Comparison of ENCODE assay signal across 13 mouse cellular contexts in genomic region chr13:5866091-5866490, GRCm38 (mm10). TPM values are rescaled to one million over a fixed set of nuclear protein-coding genes. Genes with fewer than 3 reads are reported as not detected.
DNase-seq lines count a peak whose midpoint lies in the region; ATAC-seq lines count a peak whose summit lies in the region.
"Had no signal": no experiment of that assay in that cellular context is flagged by ENCODE, and none has a peak within 500 bp of the region (broad histone marks: within the 10 kb centered on the region; RNA-seq: fewer than 3 reads in every experiment).

No protein-coding gene starts in this region.

- peaks cover 51% of the 10 kb centered on the region for H3K36me3 ChIP-seq in embryonic facial prominence, embryonic 14.5 days (ENCODE audit: control insufficient read depth, insufficient read depth, low read length)
- H3K36me3 ChIP-seq in embryonic facial prominence, embryonic 10.5 days (replicated peaks): peaks cover 42% of the 10 kb centered on the region
- H3K36me3 ChIP-seq in hindbrain, embryonic 13.5 days: peaks cover 39% of the 10 kb centered on the region
- H3K36me3 ChIP-seq in hindbrain, embryonic 10.5 days: peaks cover 43% of the 10 kb centered on the region
- H3K36me3 ChIP-seq in midbrain, embryonic 16.5 days (ENCODE audit: control insufficient read depth, insufficient read depth, low read length): peaks cover 25% of the 10 kb centered on the region

- 75% methylated on average over 6 of the region's 6 CpGs for WGBS in embryonic facial prominence, embryonic 14.5 days
- 86% methylated on average over 6 of the region's 6 CpGs for WGBS in embryonic facial prominence, embryonic 10.5 days
- WGBS in hindbrain, embryonic 13.5 days: 76% methylated on average over 6 of the region's 6 CpGs
- 88% methylated on average over 6 of the region's 6 CpGs for WGBS in hindbrain, embryonic 10.5 days
- WGBS in midbrain, embryonic 16.5 days: 80% methylated on average over 6 of the region's 6 CpGs

- no peak overlapping the region for H3K27ac ChIP-seq in embryonic facial prominence, embryonic 14.5 days (replicated peaks; ENCODE audit: low read depth, low read length)
- H3K27ac ChIP-seq in embryonic facial prominence, embryonic 10.5 days (replicated peaks): no peak overlapping the region
- H3K27ac ChIP-seq in hindbrain, embryonic 13.5 days: no peak overlapping the region
- H3K27ac ChIP-seq in hindbrain, embryonic 10.5 days: no peak overlapping the region
- no peak overlapping the region for H3K27ac ChIP-seq in midbrain, embryonic 16.5 days (ENCODE audit: low read length)

- no peak for DNase-seq in embryonic facial prominence, embryonic 14.5 days (ENCODE audit: low spot score)
- no peak for DNase-seq in embryonic facial prominence, embryonic 10.5 days (ENCODE audit: low spot score)
- no peak for DNase-seq in hindbrain, embryonic 10.5 days (ENCODE audit: low spot score)
- peak; percentile 8 for DNase-seq in adrenal gland, postnatal 25 days
- DNase-seq in frontal cortex, postnatal 10 days (ENCODE audit: low spot score in 2 of 2): no peak
- DNase-seq in right cerebral cortex, postnatal 14 days: no peak
- DNase-seq: cerebellum, postnatal 10 days; kidney, adult 8-10 months; lung, adult 18-20 months; thymus, adult 2 months had no signal

- no peak for ATAC-seq in embryonic facial prominence, embryonic 14.5 days (ENCODE audit: low read depth)
- no peak for ATAC-seq in hindbrain, embryonic 13.5 days (ENCODE audit: low FRiP score)
- ATAC-seq in midbrain, embryonic 16.5 days: no peak

- peak overlapping the region; percentile 31; the same call in 1 of the 2 replicates for H3K4me2 ChIP-seq in embryonic facial prominence, embryonic 14.5 days (ENCODE audit: low read depth, low read length)
- H3K4me2 ChIP-seq in hindbrain, embryonic 13.5 days: peak overlapping the region; percentile 68
- peak overlapping the region; percentile 62 for H3K4me2 ChIP-seq in midbrain, embryonic 16.5 days (ENCODE audit: low read length)

- no peaks in the 10 kb centered on the region for H3K9me3 ChIP-seq in embryonic facial prominence, embryonic 14.5 days (ENCODE audit: control insufficient read depth, low read length)
- H3K9me3 ChIP-seq in embryonic facial prominence, embryonic 10.5 days: no peaks in the 10 kb centered on the region
- no peaks in the 10 kb centered on the region for H3K9me3 ChIP-seq in hindbrain, embryonic 13.5 days
- H3K9me3 ChIP-seq in hindbrain, embryonic 10.5 days: no peaks in the 10 kb centered on the region
- H3K9me3 ChIP-seq in midbrain, embryonic 16.5 days (replicated peaks; ENCODE audit: control insufficient read depth, low read length, poor library complexity, severe bottlenecking): no peaks in the 10 kb centered on the region

- H3K9ac ChIP-seq in embryonic facial prominence, embryonic 14.5 days (ENCODE audit: low read depth, low read length): no peak overlapping the region
- no peak overlapping the region for H3K9ac ChIP-seq in hindbrain, embryonic 13.5 days
- H3K9ac ChIP-seq in midbrain, embryonic 16.5 days (ENCODE audit: low read depth, low read length): peak overlapping the region; percentile 42; the same call in 1 of the 2 replicates

- no peaks in the 10 kb centered on the region for H3K27me3 ChIP-seq in embryonic facial prominence, embryonic 14.5 days (replicated peaks; ENCODE audit: control insufficient read depth, insufficient read depth, low read length)
- no peaks in the 10 kb centered on the region for H3K27me3 ChIP-seq in embryonic facial prominence, embryonic 10.5 days (replicated peaks; ENCODE audit: low read depth, poor library complexity, severe bottlenecking)
- no peaks in the 10 kb centered on the region for H3K27me3 ChIP-seq in hindbrain, embryonic 13.5 days
- no peaks in the 10 kb centered on the region for H3K27me3 ChIP-seq in hindbrain, embryonic 10.5 days (ENCODE audit: insufficient read depth, poor library complexity, severe bottlenecking)
- no peaks in the 10 kb centered on the region for H3K27me3 ChIP-seq in midbrain, embryonic 16.5 days (ENCODE audit: control insufficient read depth, insufficient read depth, low read depth, low read length)
- H3K27me3 ChIP-seq: CH12.LX had no signal

- H3K4me1 ChIP-seq in embryonic facial prominence, embryonic 14.5 days (ENCODE audit: control insufficient read depth, insufficient read depth, low read length): peaks cover 25% of the 10 kb centered on the region
- H3K4me1 ChIP-seq in embryonic facial prominence, embryonic 10.5 days: peaks cover 36% of the 10 kb centered on the region
- H3K4me1 ChIP-seq in hindbrain, embryonic 13.5 days (replicated peaks): peaks cover 62% of the 10 kb centered on the region
- H3K4me1 ChIP-seq in hindbrain, embryonic 10.5 days (replicated peaks): peaks cover 46% of the 10 kb centered on the region
- H3K4me1 ChIP-seq in midbrain, embryonic 16.5 days (ENCODE audit: control insufficient read depth, insufficient read depth, low read length): peaks cover 39% of the 10 kb centered on the region

- no peak overlapping the region for H3K4me3 ChIP-seq in embryonic facial prominence, embryonic 14.5 days (ENCODE audit: low read depth, low read length)
- H3K4me3 ChIP-seq in embryonic facial prominence, embryonic 10.5 days: no peak overlapping the region
- H3K4me3 ChIP-seq in hindbrain, embryonic 13.5 days: 0 out of 2 replicates have a peak overlapping the region, but pooled peaks have one; percentile 5
- H3K4me3 ChIP-seq in hindbrain, embryonic 10.5 days: no peak overlapping the region
- peak overlapping the region; percentile 19 for H3K4me3 ChIP-seq in midbrain, embryonic 16.5 days (ENCODE audit: low read depth, low read length)

RNA-seq across cellular contexts. Expression of gene Klf6, which starts 4.8 kb away (rescaled TPM):
- 85.0 and 86.1 TPM in 2 replicates for polyA plus RNA-seq in embryonic facial prominence, embryonic 14.5 days (2014; fragmentation: Nextera tagmentation; extraction: Ambion mirVana)
- 39.5 and 43.2 TPM in 2 replicates for polyA plus RNA-seq in embryonic facial prominence, embryonic 10.5 days (2016; fragmentation: Nextera tagmentation; extraction: Ambion mirVana)
- 70.1 and 78.1 TPM in 2 replicates for polyA plus RNA-seq in hindbrain, embryonic 13.5 days (2015; fragmentation: Nextera tagmentation; extraction: Ambion mirVana)
- polyA plus RNA-seq in hindbrain, embryonic 10.5 days (2016; fragmentation: Nextera tagmentation; extraction: Ambion mirVana): 58.2 and 59.0 TPM in 2 replicates
- total RNA-seq in adrenal gland, postnatal 25 days (2021): 30.6 and 37.6 TPM in 2 replicates
- 132 and 146 TPM in 2 replicates for polyA plus RNA-seq in midbrain, embryonic 16.5 days (2015; fragmentation: Nextera tagmentation; extraction: Ambion mirVana)

Comparison
In these comparisons a context has a peak if more than half of its experiments do, and no peak if none do; other contexts are left out.
1. H3K4me3 ChIP-seq: peak in hindbrain, embryonic 13.5 days (single experiment) and midbrain, embryonic 16.5 days (single experiment); none in embryonic facial prominence, embryonic 14.5 days (single experiment), embryonic facial prominence, embryonic 10.5 days (single experiment) and hindbrain, embryonic 10.5 days (single experiment).
2. Peak in every context shown above with its lines, with median percentiles within 50 percentile points of each other: H3K4me2 ChIP-seq.